Mouse (Mus musculus) inflammation-experienced regulatory T-cells, adult 6 months (primary cell): Measurements from ENCODE around the gene Cenpc1. TPM values are rescaled to one million over a fixed set of nuclear protein-coding genes. Genes with fewer than 3 reads are reported as not detected.

Experiments used
- ATAC-seq: one replicate; pipeline ENCODE4 v1.8.0; 2017
- polyA plus RNA-seq, 3 experiments: library from polyadenylated mRNA; unstranded; fragments of 100-300 nt; shearing (Covaris generic); gene quantifications; one replicate each; pipeline ENCODE4 v1.2.1; 2017

Gene Cenpc1
- polyA plus RNA-seq, 3 experiments from 2014 or later = 23.8 to 37.6 (median 34.1) TPM

- no peak for ATAC-seq
Measured at GRCm38 (mm10) chr5:85994551-85994950, 70.8 kb downstream of the Cenpc1 start.

GRCm38 (mm10) chr5:85992805-85993721 lies 72.3 kb downstream of the Cenpc1 start:
- no peak for ATAC-seq

- ATAC-seq = no peak
Measured at GRCm38 (mm10) chr5:85992055-85992454, 73.3 kb downstream of the Cenpc1 start.

- ATAC-seq = no peak
Measured at GRCm38 (mm10) chr5:85987516-85987863, 77.9 kb downstream of the Cenpc1 start.

DNA sequence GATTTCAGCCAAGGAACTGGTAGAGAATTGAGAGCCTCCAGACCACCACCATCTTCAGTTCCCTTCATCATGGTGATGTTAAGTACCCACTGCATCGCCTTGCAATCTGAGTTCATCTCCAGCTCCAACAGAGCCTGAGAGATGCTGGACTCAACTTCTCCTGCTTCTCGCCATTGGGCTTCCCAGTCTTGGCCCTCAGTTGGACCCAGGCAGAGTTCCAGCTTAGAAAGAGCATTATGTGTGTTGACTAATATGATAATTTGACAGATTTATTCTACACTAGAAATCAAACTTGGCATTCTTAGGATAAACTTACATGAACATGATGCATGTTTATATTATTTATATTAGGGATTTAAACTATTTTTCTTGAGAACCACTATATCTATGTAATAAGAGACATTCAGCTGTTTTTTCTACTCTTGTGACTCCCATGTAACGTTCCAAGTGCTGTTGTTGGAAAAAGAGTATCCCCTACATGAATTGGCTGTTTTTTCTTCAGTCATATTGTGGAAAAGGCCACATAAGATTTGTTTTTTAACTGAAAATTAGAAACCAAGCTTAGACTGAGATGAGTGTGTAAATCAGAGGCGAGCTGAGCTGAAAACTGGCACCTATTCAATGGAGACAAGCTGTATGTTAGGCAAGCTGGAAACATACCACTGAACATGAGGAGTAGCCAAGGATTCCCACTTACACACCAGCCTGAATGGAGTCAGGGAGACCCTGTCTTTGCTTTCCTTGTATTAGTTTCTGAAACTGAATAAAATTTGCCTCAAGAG lies 78.5 kb downstream of the Cenpc1 start:
- no peak for ATAC-seq

DNA sequence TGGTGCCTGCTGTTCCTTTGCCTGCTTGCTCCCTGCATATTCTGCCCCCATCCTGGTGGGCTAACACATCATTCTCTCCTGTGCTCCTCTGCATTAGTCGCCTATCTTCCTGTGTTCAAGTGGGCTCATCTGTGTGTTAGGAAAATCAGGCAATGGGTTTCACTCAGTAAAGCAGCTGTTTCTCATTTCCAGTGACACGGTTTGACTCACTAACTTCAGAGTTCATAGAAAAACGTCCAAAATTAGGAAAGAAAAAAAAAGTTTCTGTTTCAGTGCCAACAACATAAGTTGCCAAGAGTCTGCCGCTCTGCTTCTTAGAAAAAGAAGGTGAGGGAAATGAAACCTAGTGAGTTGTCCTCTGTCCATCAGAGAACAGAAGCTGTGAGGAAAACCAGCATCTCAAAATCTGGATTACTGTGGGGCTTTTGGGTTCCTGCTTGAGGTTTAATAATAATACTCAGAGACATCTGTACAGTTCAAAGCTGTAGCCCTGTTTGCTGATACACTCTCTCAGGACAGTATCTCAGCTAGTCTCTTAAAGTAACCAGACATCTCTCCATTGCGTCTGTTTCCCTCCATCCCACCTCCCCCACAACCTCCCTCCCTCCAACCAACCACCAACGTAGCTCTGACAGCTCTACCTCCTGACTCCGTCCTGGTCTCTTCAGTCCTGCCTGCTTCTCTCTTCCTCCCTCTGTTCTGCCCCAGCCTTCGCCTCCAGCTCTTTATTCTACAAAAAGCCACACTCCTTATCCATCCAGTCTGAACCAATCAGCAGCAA lies 87.5 kb downstream of the Cenpc1 start:
- no peak for ATAC-seq

- ATAC-seq = no peak
Measured at GRCm38 (mm10) chr5:85962791-85963190, 102.6 kb downstream of the Cenpc1 start.

Other genes with a start within 250 kb of the Cenpc1 start
- gene Stap1, start 6.2 kb upstream of the Cenpc1 start, polyA plus RNA-seq = 100 to 1,000 TPM in 2 of 3 experiments, 10 to 100 TPM in 1; 83.7 to 104 (median 104) TPM
- 10 to 100 TPM; 20.3 to 29.4 (median 21.5) TPM for gene Uba6, start 107.2 kb upstream of the Cenpc1 start, polyA plus RNA-seq
- gene Gnrhr, start 132.3 kb upstream of the Cenpc1 start, polyA plus RNA-seq = under 1 TPM in 1 of 3 experiments, not detected in 2; 0.15 TPM
- not detected for gene Tmprss11c, start 223.7 kb upstream of the Cenpc1 start, polyA plus RNA-seq